Mouse (Mus musculus): ENCODE results near the gene Gif. TPM values are rescaled to one million over a fixed set of nuclear protein-coding genes. Genes with fewer than 3 reads are reported as not detected.

Gif gene
- polyA plus RNA-seq, 1 experiment from 2014 or later: not detected

DNA sequence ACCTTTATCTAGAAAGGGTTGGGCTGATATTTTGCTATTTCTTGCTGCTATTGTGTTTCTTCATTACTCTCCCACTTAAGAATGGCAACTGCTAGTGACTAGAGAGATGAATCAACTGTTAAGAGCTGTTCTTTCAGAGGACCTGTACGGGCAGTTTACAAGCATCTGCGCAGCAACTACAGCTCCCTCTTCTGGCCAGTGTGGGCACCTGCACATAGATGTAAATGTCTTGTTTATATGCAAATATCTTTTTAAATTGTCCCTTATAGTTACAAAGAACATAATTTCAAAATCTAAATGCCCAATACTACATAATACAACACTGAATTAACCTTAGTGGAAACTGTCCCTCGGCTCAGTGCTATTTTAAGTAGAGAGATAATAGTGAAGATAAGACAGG is 20.8 kb downstream of the Gif start:
- Histone ChIP-seq H3K27ac (no peak overlapping the region), H3K36me3 (ENCODE audit: poor library complexity, severe bottlenecking) (peaks cover 2% of the 10 kb centered on the region), H3K27me3 (0 out of 2 replicates have a peak, but pooled peaks cover 4% of the 10 kb centered on the region), H3K9me3 (replicated peaks) (no peaks in the 10 kb centered on the region), H3K4me1 (peaks cover 12% of the 10 kb centered on the region), H3K4me2 (no peak overlapping the region), H3K4me3 (no peak overlapping the region), H3K9ac (no peak overlapping the region)
- no peak for ATAC-seq
- WGBS: 12% methylated on average over 3 of the region's 3 CpGs

DNA sequence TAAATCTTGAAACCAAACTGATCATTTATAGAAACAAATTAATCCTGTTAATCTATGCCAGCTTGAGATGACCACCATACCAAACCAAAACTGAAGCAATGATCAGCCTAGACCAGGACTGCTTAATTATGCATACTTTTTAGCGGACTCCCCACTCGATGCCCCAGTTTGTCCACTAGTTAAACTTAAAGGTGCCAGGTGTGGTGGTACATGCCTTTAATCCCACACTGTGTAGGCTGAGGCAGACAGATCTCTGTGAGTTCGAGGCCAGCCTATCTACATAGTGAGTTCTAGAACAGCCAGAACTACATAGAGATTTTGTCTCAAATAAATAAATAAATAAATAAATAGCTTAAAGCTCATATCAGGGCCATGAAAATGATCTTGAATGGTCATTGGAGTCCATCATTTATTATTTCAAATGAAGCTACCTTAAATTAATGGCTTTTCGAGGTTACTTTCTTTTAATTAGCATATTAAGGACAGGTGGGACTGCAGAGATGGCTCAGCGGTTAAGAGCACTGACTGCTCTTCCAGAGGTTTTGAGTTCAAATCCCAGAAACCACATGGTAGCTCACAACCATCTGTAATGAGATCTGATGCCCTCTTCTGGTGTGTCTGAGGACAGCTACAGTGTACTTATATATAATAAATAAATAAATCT is 22.0 kb downstream of the Gif start:
- Histone ChIP-seq H3K9me3 (replicated peaks) (no peaks in the 10 kb centered on the region), H3K27ac (no peak overlapping the region), H3K36me3 (ENCODE audit: poor library complexity, severe bottlenecking) (peaks cover 14% of the 10 kb centered on the region), H3K27me3 (0 out of 2 replicates have a peak, but pooled peaks cover 4% of the 10 kb centered on the region), H3K9ac (no peak overlapping the region), H3K4me1 (peaks cover 12% of the 10 kb centered on the region), H3K4me3 (0 out of 2 replicates have a peak overlapping the region, but pooled peaks have one; percentile 56), H3K4me2 (peak overlapping the region; percentile 75)
- 91% methylated on average over 5 of the region's 5 CpGs for WGBS
- peak; percentile 39 for ATAC-seq

DNA sequence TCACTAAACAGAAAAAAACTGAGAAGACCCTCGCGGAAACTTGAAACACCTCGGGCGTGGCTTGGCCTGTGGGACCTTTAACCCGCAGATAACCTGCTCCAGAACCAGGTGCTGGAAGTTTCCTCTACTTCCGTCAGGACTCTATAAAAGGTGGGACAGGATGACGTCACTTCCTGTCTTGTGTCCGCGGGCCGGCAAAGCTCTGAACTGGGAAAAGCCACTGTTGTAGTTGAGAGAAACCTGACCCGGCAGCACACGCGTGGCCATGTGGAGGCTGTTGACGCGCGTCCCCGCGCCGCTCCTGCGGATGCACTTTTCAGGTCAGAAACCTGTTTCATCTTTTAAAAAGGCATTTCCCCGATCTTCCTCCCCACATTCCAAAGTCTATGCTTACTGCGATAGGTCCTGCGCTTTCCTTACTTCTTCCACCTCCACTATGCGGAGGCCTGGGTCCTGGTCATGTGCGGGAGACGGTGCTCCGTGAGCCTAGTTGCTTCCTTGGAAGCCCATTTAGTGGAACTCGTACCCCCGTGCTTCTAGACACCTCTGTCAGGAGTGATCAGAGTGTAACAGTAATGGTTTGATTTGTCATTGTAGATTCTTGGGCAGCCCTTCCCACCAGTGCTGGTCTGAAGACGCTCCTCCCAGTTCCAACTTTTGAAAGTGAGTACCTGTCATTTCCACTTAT is 23.0 kb downstream of the Gif start, which contains the start of gene Mrpl16:
Gene Mrpl16 (plus strand): TSS at position 187 of the 688 bp plus-strand sequence.
- Histone ChIP-seq H3K27ac (no peak within 1 kb of the TSS), H3K9ac (peak within 1 kb of the TSS; percentile 78)

DNA sequence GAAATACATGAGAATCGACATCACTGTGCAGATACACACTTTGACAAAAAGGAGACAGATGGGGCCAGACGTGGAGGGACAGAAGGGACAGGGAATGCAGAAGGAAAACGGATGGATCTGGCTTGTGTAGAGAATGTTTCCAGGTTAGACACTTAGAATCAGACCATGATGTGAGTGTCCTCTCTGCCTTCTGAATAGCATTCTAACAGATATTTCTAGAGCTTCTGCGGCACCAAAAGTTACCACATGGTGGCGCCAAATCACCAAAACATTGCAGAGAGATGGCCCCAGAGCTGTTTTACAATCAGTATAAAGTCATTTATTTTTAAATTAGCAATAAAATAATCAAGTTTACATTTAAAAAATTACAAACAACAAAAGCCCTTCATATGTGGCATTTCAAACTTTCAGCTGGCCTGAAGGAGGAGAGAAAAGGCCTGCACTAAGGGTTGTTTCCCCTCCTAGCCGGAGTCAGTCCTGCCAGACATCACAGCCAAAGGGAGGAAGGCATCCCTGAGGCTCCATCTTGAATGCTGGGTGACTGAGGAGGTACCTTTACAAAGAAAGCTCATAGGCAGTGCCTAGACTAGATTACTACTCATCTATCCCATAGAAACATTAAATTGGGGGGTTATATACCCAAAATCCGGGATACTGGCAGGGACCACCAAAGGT is 30.0 kb downstream of the Gif start:
- peaks cover 29% of the 10 kb centered on the region for H3K36me3 ChIP-seq (ENCODE audit: poor library complexity, severe bottlenecking)
- 66% methylated on average over 7 of the region's 7 CpGs for WGBS
- H3K4me1 ChIP-seq: no peaks in the 10 kb centered on the region
- H3K27me3 ChIP-seq: no peaks in the 10 kb centered on the region
- no peak overlapping the region for H3K27ac ChIP-seq
- no peaks in the 10 kb centered on the region for H3K9me3 ChIP-seq (replicated peaks)
- H3K9ac ChIP-seq: no peak overlapping the region
- no peak overlapping the region for H3K4me2 ChIP-seq
- no peak overlapping the region for H3K4me3 ChIP-seq
- ATAC-seq: peak; percentile 50; the same call in 1 of the 2 replicates

More for the DNA sequence above, 23.0 kb downstream of the Gif start, which contains the start of gene Mrpl16:
- peak within 1 kb of the TSS; percentile 75 for H3K4me2 ChIP-seq
- no peaks in the 10 kb centered on the region for H3K9me3 ChIP-seq (replicated peaks)
- under 1% methylated on average over 30 of the region's 30 CpGs for WGBS
- peak within 1 kb of the TSS; percentile 56 for H3K4me3 ChIP-seq
- H3K4me1 ChIP-seq: peaks cover 12% of the 10 kb centered on the region
- H3K36me3 ChIP-seq (ENCODE audit: poor library complexity, severe bottlenecking): peaks cover 23% of the 10 kb centered on the region
- peak; percentile 94 for ATAC-seq
- H3K27me3 ChIP-seq: 0 out of 2 replicates have a peak, but pooled peaks cover 4% of the 10 kb centered on the region

DNA sequence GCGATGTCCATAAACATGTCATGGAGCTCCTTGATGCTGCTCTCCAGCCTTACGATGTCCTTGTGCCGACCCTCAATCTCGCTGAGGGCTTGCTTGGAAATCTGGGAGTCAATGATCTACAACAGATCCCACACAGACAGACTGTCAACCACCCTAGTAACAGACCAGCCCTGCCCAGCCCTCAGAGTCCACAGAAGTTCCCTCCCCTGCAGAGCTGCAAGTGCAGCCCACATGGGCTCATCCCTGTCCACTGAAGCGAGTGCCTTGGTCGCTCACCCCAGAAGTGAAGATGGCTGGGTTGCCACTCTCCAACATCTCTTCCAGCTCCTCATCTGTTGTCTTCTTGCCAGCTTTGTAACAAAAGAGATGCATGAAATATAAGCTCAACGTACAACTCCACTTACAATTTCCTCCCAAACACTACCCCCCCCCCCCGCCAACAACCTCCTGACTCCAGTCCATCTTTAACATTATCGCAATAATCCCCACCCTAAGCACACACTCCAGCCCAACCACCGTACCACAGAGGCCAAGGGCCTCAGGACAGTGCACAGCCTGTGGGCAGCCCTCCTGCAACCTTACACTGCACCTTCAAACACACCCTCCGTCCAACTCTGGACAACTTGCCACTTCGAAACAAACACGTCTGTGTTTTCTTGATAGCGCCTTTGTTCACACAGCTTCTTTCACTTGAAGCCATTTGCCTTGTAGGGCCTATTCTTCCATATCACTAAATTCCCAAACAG is 38.2 kb downstream of the Gif start:
- Histone ChIP-seq H3K4me1 (no peaks in the 10 kb centered on the region), H3K9ac (no peak overlapping the region), H3K9me3 (replicated peaks) (no peaks in the 10 kb centered on the region), H3K27me3 (no peaks in the 10 kb centered on the region), H3K4me2 (no peak overlapping the region), H3K27ac (no peak overlapping the region), H3K4me3 (no peak overlapping the region), H3K36me3 (ENCODE audit: poor library complexity, severe bottlenecking) (no peaks in the 10 kb centered on the region)
- no peak for ATAC-seq
- 94% methylated on average over 14 of the region's 14 CpGs for WGBS

DNA sequence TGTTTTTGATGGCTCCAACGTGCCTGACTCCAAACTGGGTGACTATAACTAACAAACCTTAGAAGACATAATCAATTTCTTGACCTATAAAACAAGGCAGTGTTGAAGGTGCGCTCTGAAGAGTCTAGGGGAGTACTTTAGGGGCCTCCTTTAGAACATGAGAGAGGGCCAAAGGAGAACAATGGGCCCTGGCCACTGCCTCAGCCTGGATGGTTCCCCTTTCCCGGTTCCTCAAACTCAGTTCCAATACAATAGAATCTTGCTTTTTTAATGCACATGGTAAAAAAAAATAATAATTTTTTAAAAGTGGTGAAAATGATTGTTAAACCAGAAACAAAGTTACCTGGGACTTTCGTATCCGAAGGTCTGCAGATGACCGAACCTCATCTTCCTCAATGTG is 40.5 kb downstream of the Gif start:
- Histone ChIP-seq H3K27ac (no peak overlapping the region), H3K27me3 (no peaks in the 10 kb centered on the region), H3K4me3 (no peak overlapping the region), H3K36me3 (ENCODE audit: poor library complexity, severe bottlenecking) (no peaks in the 10 kb centered on the region), H3K9ac (no peak overlapping the region), H3K9me3 (replicated peaks) (no peaks in the 10 kb centered on the region), H3K4me2 (no peak overlapping the region), H3K4me1 (no peaks in the 10 kb centered on the region)
- 93% methylated on average over 6 of the region's 6 CpGs for WGBS
- ATAC-seq: no peak

DNA sequence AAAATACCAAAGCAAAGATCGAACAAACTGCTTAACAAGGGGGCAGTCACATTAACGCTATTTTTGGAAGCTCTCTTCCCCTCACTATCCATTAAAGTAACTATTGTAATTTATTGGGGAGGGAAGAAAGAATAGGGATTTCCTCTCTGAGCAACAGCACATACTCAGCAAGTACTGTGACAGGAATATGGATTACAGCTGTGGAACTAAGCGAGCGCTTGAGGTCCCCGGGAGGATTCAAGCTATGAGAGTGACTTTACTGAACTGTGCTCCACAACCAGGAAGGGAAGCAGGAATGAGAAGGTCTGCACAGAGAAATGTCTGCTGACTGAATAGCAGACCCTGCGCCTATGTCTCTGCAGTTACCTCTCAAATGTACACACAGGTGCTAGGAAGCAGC is 41.5 kb downstream of the Gif start:
- no peak overlapping the region for H3K27ac ChIP-seq
- no peaks in the 10 kb centered on the region for H3K9me3 ChIP-seq (replicated peaks)
- no peak overlapping the region for H3K9ac ChIP-seq
- 92% methylated on average over 6 of the region's 6 CpGs for WGBS
- no peak overlapping the region for H3K4me3 ChIP-seq
- no peaks in the 10 kb centered on the region for H3K27me3 ChIP-seq
- no peaks in the 10 kb centered on the region for H3K36me3 ChIP-seq (ENCODE audit: poor library complexity, severe bottlenecking)
- no peak for ATAC-seq
- no peaks in the 10 kb centered on the region for H3K4me1 ChIP-seq
- no peak overlapping the region for H3K4me2 ChIP-seq

DNA sequence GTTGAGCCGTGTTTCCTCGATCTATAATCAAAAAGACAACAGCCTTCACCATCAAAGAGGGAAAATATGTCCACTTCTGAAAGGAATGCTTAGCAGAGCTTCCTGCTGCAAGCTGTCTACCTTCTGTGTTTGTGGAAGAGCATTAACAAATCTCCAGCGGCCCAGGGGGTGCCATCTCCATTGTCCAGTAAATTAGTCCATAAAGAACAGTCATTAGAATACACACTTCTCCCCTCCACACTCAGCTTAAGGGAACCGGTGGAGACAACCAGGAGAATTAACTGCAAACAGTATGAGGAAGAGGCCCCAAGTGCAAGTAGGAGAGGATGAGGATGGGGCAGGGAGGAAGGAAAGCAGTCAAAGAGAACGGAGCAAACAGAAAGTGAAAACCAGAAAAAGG is 44.5 kb downstream of the Gif start:
- Histone ChIP-seq H3K27ac (no peak overlapping the region), H3K4me3 (no peak overlapping the region), H3K27me3 (no peaks in the 10 kb centered on the region), H3K9me3 (replicated peaks) (no peaks in the 10 kb centered on the region), H3K9ac (no peak overlapping the region), H3K4me1 (no peaks in the 10 kb centered on the region), H3K36me3 (ENCODE audit: poor library complexity, severe bottlenecking) (no peaks in the 10 kb centered on the region), H3K4me2 (no peak overlapping the region)
- ATAC-seq: no peak
- WGBS: 67% methylated on average over 5 of the region's 5 CpGs

DNA sequence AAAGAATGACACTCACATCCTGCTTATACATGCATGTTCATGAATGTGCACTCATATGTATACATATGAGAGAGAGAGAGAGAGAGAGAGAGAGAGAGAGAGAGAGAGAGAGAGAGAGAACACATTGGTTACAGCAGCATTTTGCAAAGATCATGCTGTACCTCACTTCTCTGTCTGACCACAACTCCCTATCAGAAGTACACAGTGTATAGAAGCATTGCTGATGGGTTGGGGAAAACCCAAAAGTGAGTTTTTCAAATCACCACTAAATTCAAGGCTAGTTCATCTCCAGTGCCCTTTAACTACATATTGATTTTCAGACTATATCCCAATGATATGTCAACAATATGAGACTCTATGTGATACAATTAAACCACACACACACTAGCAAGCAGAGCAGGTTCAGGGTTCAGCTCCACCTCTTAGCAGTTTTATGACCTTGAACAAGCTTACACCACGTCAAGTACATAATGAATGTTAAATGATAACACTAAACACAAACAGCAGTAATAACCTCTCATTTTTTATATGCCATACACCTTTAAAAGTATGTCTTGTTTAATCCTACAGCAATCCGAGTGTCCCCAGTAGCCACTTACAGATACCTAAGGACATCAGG is 46.5 kb downstream of the Gif start:
- 85% methylated on average over 2 of the region's 2 CpGs for WGBS
- Histone ChIP-seq H3K4me3 (no peak overlapping the region), H3K27ac (no peak overlapping the region), H3K27me3 (no peaks in the 10 kb centered on the region), H3K4me2 (no peak overlapping the region), H3K36me3 (ENCODE audit: poor library complexity, severe bottlenecking) (no peaks in the 10 kb centered on the region), H3K9ac (no peak overlapping the region), H3K4me1 (no peaks in the 10 kb centered on the region), H3K9me3 (replicated peaks) (no peaks in the 10 kb centered on the region)
- ATAC-seq: no peak

DNA sequence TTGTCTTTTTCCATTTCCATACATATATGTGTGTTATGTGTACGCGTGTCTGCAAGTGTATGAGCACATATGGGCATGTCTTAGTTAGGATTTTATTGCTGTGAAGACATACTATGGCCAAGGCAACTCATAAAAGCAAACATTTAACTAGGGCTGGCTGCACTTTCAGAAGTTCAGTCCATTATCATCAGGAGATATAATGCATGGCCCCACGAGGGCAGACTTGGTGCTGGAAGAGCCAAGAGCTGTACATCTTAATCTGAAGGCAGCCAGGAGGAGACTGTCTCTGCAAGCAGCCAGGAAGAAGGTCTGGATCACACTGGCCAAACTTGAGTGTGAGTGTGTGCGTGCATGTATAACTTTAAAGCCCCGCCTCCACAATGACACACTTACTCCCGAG is 47.1 kb downstream of the Gif start:
- Histone ChIP-seq H3K9ac (no peak overlapping the region), H3K4me2 (no peak overlapping the region), H3K27ac (no peak overlapping the region), H3K36me3 (ENCODE audit: poor library complexity, severe bottlenecking) (no peaks in the 10 kb centered on the region), H3K27me3 (no peaks in the 10 kb centered on the region), H3K9me3 (replicated peaks) (no peaks in the 10 kb centered on the region), H3K4me3 (no peak overlapping the region), H3K4me1 (no peaks in the 10 kb centered on the region)
- ATAC-seq: no peak
- 91% methylated on average over 6 of the region's 6 CpGs for WGBS

DNA sequence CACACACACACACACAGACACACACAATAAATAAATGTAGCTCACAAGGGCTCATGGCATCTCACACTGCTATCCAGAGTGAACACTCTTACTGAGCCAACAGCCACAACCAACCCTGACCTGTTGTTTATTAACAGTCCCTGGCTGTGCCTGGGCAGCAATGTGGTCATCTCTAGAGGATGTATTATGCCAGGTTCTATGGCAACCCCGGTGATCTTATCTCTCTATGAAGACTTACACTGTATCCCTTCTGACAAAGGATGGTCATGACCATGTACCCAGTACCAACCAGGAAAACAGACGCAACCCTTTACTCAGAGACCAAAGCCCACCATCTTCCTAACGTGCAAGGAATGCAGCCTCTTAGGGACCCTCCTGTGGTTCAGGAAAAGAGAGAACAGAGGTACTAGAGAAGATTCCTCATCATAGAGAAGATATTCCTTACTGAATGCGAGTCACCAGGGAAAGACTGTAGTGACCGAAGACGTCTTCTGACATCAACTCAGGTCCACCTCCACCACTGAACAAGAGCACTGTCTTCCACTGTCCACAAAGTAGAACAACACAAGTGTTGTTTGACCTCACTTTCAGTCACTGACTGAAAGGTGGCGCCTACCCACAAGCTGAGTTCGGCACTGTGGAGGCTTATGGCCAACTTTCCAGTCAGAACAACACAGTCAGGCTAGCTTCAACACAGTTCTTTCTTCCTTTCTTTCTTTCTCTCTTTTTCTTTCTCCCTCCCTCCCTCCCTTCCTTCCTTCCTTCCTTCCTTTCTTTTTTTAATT is 53.4 kb downstream of the Gif start:
- 78% methylated on average over 8 of the region's 8 CpGs for WGBS
- H3K4me2 ChIP-seq: no peak overlapping the region
- ATAC-seq: no peak

More for the DNA sequence above, 53.4 kb downstream of the Gif start:
- Histone ChIP-seq H3K4me3 (no peak overlapping the region), H3K27me3 (no peaks in the 10 kb centered on the region), H3K9me3 (replicated peaks) (no peaks in the 10 kb centered on the region), H3K9ac (no peak overlapping the region), H3K36me3 (ENCODE audit: poor library complexity, severe bottlenecking) (no peaks in the 10 kb centered on the region), H3K4me1 (no peaks in the 10 kb centered on the region), H3K27ac (no peak overlapping the region)

Data from forebrain, embryonic 13.5 days (tissue).